Comparison of ENCODE assay signal across 13 mouse cellular contexts in the genomic region with DNA sequence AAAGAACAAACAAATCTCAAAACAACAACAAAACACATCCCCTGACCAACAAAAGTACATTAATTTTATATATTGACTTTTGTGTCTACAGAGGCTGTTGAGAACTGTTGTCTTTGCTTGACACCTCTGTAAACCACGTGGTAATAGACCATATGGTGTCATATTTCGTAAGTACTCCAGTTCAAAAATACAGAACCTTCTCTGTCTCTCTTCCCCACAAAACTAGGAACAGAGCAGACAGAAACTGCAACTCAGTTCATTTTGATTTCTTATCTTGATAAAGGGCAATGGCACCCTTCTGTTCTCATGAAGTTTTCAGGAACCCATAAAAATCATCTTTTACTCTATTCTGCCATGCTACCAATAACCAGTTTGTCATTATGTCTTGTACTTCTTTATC.
"Had no signal": no experiment of that assay in that cellular context is flagged by ENCODE, and none has a peak within 500 bp of the region (broad histone marks: within the 10 kb centered on the region; RNA-seq: fewer than 3 reads in every experiment).

No protein-coding gene starts in this region.

- H3K27me3 ChIP-seq: limb, embryonic 12.5 days; liver, embryonic 15.5 days; megakaryocyte, embryonic 14.5 days; midbrain, embryonic 15.5 days; neural tube, embryonic 13.5 days had no signal

- H3K27ac ChIP-seq: limb, embryonic 12.5 days; liver, embryonic 15.5 days; midbrain, embryonic 15.5 days; neural tube, embryonic 13.5 days had no signal

- H3K4me3 ChIP-seq: limb, embryonic 12.5 days; liver, embryonic 15.5 days; megakaryocyte, embryonic 14.5 days; midbrain, embryonic 15.5 days; neural tube, embryonic 13.5 days had no signal

- H3K4me2 ChIP-seq: limb, embryonic 12.5 days; liver, embryonic 15.5 days; lung, embryonic 14.5 days; midbrain, embryonic 11.5 days; midbrain, embryonic 15.5 days; neural tube, embryonic 13.5 days had no signal

- DNase-seq: kidney, adult 8-10 months; kidney, postnatal 25 days; liver; lung, embryonic 14.5 days; lung, postnatal 10 days; right cerebral cortex, postnatal 14 days had no signal

- H3K9me3 ChIP-seq: limb, embryonic 12.5 days; liver, embryonic 15.5 days; megakaryocyte, embryonic 14.5 days; midbrain, embryonic 15.5 days; neural tube, embryonic 13.5 days had no signal

- H3K36me3 ChIP-seq: limb, embryonic 12.5 days; liver, embryonic 15.5 days; midbrain, embryonic 15.5 days; neural tube, embryonic 13.5 days had no signal

- H3K9ac ChIP-seq: limb, embryonic 12.5 days; liver, embryonic 15.5 days; lung, embryonic 14.5 days; midbrain, embryonic 15.5 days; neural tube, embryonic 13.5 days had no signal

- ATAC-seq: intestine, postnatal 0 days; midbrain, embryonic 15.5 days had no signal
